Mouse (Mus musculus) monocyte, adult 5-6 weeks (primary cell): ENCODE results near the gene Kdm4d. TPM values are rescaled to one million over a fixed set of nuclear protein-coding genes. Genes with fewer than 3 reads are reported as not detected.

ENCODE experiments used
- ATAC-seq: fragments of 153-309, 156-312 bp; replicated peaks from 2 replicates; pipeline ENCODE4 v1.8.0; 2017; ENCODE audit warnings: mild to moderate bottlenecking; ENCODE audit not compliant: low TSS enrichment, insufficient number of reproducible peaks, severe bottlenecking, poor library complexity, low FRiP score
- total RNA-seq: library from RNA; stranded (forward); fragments of 200-1000, 200-491, 200-594 nt; gene quantifications from 3 replicates; pipeline ENCODE4 v1.2.3, GENCODE M21; 2017

Kdm4d gene
- 0.68 to 1.7 TPM (median 0.85 TPM) in 3 replicates for total RNA-seq

DNA sequence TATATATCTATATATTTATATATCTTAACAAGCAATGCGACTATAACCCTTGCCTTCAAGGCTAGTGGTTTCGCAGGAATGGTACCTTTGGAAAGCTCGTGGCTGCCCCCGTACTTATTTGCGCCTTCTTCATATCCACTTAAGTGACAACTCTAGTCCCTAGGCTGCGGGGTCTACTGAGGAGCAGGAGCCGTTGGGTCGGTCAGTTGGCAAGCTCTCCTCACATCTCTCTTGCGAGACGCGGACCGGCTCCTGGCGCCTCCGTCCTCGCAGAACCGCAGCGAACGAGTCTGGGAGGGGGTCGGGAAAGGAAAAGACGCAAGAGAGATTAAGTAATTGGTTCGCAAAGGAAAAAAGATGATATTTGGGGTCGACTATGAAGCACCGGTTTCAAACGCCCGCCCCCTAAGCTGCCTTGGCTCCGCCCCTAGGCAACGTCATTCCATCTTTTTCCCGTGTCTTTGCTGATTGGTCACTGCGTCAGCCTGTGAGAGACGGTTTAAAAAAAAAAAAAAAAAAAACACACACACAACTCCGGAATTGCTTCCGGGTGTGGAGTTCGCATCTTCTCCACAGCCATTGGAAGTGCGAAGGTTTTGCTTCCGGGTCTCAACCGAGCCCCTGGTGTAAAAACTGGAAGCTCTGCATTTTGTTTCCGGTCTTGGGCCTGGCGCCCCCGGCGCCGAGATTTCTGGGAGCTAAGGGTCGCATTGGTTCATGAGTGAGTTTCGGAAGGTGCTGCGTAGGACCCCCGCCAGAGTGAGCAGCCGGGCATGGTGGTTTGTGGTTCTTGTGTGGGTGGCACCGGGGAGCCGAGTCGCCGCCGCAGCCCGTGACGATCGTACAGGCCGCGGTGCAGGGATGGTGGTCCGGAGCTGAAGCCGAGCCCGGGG is at the start of gene Kdm4d, which contains the start of gene Cwc15:
Kdm4d (minus strand) TSS at position 460 of the 893 bp plus-strand sequence.
Cwc15 (plus strand) TSS at position 595 of the 893 bp plus-strand sequence.
- ATAC-seq: peak; percentile 88

DNA sequence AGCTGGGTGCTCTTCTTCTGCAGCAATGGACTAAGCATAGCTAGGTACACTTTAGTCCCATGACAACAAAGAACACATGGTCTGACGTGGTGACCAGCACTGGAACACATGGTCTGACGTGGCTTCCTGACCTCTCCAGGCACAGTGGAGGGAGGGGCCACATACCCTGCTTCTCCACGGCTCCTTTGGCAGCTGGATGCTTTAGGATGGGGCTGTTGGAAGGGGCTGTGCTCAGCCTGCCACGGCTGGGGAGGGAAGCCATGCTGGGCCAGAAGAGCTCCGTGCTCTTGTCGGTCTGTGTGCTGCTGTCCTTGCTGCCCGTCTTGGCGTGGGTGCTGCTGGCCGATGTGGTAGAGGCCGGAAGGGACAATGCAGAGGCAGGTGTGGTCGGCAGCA is 48.1 kb upstream of the Kdm4d start:
- ATAC-seq: no peak

DNA sequence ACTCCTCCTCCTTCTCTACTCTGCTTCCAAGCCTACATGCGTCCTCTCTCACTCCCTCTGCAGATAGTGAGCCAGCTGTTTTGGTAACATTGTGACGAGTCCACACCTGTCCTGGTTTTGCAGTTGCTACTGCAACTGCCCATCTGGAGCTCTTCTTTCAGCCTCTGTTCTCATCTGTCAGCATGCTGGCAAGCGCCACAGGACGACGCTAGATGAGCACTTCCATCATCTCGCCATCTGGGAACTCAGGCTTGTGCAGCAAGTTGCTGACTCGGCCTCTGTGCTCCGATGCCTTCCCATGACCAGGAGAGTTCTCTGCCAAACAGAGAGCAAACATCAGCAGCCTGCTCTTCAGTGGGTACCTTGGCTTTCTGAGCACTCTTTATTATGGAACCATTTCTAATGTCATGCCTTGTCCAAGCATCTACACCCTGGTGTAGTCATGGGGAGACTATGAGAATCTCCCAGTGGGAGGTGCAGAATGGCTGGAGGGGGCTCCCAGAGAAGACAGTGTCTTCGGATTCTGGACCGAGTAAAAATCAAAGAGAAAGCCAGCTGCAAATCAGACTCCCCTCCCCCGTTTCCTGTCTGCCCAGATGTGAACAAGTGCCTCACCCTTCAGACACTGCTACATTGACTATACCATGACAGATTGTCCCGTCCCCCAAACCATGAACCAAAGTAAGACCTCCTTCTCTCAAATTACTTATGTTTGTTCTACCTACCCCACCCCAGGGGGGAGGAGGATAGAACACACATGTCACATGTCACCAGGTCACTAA is 47.5 kb upstream of the Kdm4d start:
- no peak for ATAC-seq

DNA sequence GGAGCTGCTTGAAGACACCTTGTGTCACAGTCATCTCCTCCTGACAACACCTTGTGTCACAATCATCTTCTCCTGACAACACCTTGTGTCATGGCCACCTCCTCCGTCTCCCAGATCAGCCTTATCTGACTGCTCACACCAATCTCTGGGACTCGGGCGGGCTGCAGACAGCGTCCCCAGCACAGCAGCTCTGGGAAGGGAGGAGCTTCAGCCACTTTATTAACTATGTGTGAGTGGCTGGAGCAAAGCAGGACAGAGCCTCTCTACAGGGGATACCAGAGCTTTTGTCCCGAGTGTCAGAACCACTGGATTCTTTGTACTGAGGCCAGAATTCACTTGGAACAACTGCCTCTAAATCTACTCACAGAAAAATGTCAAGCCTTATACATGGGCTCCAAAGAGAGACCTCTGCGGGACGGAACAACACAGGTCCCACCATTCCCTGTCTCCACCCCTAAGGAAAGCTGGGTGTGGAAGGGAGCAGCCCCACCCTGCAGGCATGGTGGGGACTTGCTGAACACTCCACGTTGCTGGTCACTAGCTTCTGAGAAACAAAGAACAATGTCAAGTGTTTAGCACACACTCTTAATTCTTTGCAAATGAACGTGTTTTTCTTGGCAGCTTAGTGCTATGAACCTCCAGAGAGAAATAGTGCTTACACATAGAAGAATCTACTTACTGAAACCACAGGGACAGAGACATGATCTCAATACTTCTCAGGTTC is 43.9 kb upstream of the Kdm4d start:
- no peak for ATAC-seq

DNA sequence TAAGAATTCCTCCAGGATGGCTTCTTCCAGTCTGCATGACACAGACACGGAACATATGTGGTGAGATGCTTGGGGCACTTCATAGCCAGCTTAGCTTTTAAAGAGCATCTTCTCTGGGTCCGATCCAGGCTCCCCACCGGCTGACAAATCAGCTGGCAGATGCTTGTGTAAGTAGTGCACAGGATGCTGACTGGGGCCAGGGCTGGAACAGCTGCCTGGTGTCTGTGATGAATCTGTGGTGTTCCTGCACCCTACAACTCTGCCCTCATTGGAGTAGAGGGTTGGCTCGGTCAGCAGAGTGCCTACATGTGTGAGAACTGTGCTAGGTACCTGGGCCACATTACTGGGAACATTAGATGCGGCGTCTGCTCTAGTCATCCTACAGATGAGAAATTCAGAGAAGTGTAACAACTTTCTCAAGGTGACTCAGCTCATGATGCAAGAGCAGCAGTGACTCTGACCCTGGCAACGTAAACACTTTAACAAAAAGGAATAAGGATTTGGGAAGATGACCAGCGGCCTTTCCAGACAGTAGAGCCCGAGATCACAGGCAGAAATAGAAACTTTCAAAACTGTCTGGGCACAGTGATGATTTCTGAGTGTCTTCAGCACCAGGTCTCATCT is 34.7 kb upstream of the Kdm4d start:
- no peak for ATAC-seq

DNA sequence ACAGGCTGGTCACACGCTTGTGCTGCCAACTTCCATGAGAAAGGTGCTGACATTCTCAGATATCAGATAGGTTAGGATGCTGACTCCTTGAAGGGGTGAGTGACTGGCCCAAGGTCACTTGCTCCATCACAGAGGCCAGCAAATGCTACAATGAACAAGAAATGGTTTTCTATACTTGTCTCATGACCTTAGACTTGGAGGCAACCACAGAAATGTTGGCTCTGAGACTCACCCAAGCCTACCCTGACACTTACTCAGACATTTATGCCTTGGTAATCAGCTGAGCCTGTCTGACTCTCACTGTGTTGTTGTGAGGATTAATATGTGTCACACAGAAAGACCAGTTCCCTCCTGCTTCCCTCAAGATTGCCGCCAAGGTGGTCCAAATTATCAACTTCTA is 33.4 kb upstream of the Kdm4d start:
- no peak for ATAC-seq

DNA sequence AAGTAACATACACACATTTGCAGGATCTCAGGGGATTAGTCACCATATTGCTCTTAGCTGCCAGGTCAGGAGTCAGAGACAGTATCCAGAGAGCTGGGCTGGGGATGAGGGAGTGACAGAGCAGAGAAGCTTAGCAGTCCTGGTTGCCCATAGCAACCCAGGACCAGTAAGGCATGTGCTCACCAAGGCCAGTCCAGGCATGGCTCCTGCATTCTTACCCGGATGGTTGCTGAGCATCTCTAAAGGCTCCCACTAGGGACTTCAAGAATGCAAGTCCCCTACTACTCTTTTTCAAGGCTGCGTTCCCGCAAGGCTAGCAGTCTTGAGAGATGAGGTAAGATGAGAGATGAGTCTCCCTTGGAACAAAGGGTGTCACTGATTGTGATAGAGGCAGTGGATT is 32.0 kb upstream of the Kdm4d start:
- no peak for ATAC-seq

DNA sequence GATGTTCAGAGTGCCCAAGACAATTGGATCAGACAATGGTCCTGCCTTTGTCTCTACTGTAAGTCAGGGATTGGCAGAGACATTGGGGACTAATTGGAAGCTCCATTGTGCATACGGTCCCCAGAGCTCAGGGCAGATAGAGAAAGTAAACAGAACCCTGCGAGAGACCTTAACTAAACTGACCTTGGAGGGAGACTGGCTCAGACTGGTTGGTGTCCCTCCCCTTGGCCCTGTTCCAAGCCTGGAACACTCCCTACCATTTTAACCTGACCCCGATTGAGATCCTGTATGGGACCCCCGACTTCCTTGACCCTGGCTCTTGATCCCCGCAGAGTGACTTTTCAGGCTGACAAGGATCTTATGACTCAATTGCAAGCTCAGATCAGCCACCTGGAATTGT is 29.7 kb upstream of the Kdm4d start:
- ATAC-seq: no peak

DNA sequence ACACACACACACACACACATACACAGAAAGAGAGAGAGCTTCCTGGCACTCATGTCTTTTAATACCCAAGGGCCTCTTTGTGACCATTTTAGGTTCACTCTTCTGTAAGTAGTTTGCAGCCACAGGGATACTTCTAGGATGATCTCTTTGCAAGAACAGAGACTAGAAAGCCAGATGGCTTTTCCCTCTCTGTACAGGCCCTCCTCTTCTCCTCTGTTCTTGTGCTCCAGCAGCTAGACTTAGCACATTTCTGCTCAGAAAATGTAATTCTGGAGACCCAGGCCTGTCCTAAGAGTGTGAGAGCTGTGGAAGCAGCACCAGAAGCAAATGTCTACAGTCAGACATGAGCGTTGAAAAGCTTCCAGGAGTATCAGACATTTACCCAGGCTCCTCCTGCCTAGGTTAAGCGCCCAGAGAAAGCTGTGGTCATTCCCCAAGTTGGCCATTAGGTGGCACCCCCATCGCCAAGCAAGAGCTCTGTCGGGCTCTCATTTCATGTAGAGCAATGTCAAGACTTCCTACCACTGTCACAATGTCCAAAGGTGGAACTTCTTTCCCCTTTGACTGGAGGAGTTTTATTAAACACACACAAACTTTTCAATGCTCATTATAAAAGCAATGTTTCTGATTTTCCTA is 23.2 kb upstream of the Kdm4d start:
- 0 out of 2 replicates have a peak, but pooled peaks have one; percentile 64 for ATAC-seq

DNA sequence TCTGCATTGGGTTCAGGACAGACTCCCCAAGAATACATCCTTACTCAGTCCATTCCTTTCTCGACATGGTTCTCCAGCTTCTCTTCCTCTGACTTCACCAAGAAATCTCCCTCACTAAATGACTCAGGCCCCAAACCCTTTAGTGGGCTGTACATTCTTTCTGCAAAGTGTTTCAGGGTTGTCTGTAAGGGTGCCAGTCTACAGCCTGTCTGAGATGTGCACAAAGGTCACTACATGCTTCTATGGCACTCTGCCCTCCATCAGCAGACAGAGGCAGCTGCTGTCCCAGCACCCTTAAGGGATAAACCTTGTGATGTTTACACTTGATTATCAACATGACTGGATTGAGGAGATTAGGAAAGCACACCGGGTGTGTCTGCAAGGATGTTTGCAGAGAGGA is 21.4 kb upstream of the Kdm4d start:
- ATAC-seq: no peak

DNA sequence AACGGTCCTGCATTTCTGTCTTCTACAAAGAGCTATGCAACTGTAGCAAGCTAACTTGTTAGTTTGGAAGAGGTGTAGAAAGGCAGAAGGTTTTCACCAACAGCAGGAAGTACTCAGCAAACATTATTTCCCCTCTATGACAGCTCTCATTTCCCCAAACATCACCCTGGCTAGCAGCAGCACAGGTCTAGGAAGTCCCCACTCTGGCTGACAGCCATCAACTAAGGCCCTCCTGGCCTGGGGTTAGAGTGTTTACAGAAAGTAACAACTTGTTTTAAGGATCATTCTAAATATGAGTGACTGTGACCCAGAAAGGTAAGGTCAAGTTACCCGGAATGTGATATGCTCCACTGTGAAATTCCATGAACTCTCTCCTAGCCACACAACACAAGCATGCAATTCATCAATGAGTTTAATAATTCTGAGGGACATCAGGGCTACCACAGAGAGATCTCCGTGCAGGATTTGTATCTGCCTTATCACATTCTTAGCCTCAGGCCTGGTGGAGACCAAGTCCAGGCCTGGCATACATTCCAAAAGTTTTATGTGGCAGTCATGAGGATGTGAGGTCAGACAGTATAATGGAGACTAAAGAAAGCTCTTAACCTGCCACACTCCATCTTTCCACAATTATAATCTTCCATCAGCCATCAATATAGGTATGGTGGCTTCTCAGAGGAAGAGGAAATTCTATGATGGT is 20.8 kb upstream of the Kdm4d start:
- no peak for ATAC-seq

DNA sequence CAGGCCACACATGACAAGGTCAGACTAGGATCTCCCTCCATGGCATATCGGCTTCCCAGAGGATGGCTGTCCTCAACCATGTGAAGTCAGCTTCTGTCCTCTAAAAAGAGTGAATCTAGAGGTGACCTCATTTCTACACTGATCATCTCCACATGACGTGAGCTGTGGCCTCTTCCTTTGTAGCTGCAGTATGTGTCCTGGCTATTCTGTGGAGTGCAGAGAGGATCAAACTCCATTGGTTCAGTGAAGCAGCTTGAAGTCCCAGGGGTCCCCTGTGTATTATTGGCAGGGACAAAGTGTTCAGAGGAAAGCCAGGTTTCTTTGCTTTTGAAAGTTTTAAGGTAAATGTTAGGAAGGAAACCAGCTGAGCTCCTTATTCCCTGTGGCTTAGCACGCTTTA is 17.8 kb upstream of the Kdm4d start:
- ATAC-seq: no peak

DNA sequence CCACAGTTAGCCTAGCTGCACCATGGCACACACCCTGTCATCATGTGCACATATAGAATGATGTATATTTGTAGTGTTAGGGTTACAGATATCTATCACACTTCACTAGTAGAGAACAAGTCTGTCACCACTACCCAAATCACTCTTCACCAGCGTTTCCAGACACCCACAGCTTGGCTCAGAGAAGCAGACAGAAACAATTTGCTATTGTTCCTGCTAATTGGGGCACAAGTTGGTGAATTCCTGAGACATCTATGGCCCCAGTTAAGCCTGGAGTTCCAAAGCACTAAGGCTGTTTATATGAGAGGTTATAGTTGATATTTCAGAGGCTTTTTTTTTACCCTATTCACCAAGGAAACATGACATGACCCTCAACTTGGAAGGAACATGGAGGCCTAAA is 17.0 kb upstream of the Kdm4d start:
- ATAC-seq: no peak

DNA sequence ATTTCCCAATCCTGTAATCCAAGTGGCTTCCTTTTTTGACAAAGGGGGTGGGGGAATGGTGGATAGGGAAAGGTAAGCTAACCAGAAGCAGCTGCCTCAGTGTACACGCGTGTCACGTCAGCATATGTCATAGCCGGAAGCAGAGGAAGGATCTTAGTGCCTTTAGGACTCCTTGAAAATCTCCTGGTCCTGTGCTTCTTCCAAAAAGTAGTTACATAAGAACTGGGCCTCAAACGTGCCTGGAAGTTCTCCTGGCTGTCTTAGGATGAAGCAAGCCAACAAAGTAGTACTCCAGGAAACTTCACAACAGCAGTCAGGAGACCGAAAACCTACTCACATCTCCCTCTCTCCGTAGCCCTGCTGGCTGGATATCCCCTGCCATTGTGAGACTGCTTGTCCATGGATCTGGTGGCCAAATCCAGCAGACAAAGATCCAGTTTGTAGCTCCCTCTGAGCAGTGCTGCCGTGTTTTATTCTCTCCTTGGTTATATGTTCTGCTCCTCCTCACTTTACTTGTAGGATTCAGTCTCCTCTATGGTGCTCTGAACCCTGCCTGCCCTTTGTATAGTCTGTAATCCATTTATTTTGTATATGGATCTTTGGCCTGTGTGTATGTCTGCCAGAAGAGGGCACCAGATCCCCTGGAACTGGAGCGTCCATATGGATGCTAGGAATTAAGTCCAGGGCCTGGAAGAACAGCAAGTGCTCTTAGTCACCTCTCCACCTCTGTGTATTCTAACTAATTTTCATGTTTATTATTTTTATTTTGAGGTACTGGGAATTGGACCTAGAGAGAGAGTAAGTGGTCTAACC is 12.6 kb upstream of the Kdm4d start:
- no peak for ATAC-seq

DNA sequence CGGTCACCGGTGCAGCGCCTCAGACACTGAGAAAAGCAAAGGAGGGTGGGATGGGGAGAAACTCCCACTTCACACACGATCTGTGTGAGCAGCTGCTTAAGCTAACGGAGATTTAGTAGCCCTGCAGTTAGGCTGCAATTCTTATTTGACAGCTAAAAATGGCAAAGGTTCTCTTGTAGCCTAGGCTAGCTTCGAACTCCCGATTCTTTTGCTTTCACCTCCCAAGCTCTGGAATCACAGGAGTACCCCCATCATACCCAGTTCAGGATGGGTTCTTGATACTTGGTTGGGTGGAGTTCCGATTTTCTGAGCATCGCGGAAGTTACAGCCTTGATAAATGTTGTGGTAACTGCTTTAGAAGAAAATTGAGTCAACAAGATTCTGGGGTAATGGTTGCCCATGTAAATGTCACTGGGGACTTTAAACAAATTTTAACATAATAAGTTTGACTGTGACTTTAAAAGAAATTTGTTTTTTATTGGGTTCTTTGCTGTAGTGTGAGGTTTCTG is 688 bp upstream of the Kdm4d start:
- ATAC-seq: no peak

DNA sequence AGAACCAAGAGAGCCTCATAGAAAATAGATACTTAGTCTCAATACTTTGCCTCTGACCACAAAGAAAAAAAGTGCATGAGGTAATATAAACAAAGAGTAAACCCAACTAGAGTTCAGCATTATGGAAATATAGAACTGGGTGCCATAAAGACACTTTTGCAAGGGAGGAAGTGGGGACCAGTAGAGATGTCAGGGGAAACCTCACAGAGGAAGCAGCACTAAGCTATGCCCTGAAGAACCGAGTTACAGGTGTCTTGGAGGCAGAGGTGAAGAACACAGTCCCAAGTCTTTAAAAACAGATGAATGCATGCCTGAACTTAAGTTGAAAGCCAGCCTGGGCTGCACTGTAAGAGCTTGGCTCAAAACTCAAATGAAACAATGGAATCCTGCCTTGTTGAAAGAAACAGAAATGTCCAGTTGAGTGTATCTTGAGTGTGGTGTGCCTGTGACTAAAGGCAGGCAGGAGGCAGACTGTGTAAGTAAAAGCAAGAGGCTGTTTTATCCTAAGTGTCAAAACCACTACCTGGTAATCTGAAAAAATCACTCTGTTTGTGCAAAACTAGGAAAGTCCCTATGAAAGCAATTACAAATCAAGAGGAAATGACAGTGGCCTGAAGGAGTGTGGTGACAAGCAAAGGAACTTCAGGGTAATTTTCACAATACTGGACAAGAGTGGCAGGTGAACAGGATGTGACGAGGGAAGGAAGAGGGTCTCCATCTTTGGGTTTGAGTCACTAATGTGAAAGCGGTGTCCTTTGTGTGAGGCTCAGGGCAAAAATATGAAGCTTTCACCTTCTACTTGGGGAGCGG is 1.2 kb downstream of the Kdm4d start:
- ATAC-seq: 0 out of 2 replicates have a peak, but pooled peaks have one; percentile 3
